Mouse (Mus musculus): Measurements from ENCODE around the gene Ccnd1. TPM values are rescaled to one million over a fixed set of nuclear protein-coding genes. Genes with fewer than 3 reads are reported as not detected.
"Not testable (repeated sequence)": the region's sequence is repeated elsewhere in the genome, so short reads cannot be mapped to it uniquely, and the experiment has no call there.

Ccnd1 gene
- total RNA-seq, 2 experiments from 2014 or later, result 38.3 to 62.8 TPM

DNA sequence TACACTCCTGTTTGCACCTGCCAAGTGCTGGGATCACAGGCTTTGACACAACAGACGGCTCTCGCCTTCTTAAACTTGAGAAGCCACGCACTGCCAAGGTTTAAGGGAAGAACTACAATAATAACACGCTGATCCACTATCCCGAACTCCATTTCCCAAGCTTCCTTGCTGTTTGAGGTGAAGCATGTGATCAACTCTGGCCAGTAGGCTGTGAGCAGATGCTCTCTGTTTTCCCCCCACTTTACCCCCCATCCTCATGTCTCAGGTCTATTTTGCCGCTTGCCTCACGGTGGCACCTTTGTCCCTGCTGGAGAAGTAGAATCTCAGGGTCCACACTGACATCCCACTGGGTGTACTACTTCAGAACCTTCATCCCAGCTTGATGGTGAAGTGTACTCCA, 31.0 kb downstream of the Ccnd1 start:
- no peak for DNase-seq

DNA sequence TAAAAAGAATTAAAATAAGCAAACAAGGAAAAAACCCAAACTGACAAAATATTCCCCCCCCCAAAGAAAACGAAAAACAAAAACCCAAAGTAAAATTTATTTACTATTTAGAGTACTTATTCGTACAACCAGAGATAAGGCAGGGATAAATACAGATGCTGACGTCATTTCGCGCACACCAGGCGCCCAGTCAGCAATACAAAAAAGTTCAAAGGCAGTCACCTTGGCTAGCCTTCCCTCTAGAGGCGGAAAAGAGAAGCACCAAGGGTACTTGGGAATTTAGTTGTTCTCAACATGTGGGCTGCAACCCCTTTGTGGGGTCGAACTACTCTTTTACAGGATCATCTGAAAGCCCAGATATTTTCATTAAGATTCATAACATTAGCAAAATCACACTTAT, 31.9 kb downstream of the Ccnd1 start:
- DNase-seq, result peak in 1 of 2 experiments; percentile 32

DNA sequence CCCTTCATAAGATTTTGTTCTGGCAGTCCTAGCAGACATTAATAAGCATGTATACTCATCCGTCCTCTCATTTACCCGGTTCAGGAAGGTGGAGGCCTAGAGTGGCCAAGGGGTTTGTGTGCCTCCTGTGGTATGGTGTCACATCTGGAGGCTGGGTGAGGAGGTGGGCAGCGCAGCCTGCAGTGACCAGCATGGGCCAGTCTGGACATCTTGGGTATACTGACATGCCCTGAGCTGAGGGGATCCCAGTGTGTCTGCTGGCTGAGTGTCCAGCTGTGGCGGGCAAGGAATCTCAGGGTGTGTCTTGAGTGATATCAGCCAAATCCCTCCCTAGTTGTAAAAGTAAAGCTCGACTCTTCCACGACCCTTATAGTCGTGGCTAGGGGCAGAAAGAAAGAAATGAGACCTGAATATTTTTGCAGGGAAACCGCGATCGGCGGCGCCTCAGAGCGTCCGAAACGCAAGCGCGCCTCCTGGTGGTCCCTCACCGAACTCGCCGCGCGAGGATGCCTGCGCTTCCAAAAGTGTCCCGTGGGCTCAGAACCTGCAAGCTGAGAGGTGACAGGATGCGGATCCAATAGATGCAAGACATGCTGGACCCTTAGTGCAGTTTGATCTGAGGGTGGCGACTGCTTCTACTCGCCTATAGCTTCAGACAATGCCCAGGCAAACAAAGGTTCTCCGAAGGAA, 32.9 kb downstream of the Ccnd1 start:
- peak; percentile 21 to 77 for DNase-seq

DNA sequence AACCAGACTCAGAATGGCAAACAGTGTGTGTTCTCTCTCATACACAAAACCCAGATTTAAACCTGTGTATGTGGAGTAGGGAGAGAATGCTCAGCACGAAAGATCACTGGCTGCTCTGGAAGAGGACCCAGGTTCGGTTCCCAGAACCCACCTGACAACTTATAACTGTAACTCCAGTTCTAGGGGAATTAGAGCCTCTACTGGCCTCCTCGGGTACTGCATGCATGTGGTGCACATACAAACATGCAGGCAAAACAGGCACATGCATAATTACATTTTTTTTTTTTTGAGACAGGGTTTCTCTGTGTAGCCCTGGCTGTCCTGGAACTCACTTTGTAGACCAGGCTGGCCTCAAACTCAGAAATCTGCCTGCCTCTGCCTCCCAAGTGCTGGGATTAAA, 34.2 kb downstream of the Ccnd1 start:
- DNase-seq, result not testable (repeated sequence)

DNA sequence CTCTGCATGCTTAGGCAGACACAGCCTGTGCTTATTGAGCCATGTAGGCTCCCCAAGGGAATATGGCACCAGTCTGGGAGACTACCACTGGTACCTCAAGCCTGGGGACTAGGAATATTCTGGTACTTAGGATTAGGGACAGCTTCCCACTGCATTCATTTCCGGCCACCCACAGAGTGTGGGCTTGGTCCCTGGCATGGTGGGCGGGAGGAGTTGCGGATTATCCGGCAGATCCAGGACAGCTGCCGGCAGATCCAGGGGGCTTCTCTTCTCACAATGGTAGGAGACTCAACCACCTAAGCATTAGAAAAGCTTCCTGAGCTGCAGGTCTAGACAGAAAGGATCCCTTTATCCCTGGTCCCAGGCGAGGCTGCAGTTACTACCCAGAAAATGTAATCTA, 41.2 kb downstream of the Ccnd1 start:
- DNase-seq, result no peak

DNA sequence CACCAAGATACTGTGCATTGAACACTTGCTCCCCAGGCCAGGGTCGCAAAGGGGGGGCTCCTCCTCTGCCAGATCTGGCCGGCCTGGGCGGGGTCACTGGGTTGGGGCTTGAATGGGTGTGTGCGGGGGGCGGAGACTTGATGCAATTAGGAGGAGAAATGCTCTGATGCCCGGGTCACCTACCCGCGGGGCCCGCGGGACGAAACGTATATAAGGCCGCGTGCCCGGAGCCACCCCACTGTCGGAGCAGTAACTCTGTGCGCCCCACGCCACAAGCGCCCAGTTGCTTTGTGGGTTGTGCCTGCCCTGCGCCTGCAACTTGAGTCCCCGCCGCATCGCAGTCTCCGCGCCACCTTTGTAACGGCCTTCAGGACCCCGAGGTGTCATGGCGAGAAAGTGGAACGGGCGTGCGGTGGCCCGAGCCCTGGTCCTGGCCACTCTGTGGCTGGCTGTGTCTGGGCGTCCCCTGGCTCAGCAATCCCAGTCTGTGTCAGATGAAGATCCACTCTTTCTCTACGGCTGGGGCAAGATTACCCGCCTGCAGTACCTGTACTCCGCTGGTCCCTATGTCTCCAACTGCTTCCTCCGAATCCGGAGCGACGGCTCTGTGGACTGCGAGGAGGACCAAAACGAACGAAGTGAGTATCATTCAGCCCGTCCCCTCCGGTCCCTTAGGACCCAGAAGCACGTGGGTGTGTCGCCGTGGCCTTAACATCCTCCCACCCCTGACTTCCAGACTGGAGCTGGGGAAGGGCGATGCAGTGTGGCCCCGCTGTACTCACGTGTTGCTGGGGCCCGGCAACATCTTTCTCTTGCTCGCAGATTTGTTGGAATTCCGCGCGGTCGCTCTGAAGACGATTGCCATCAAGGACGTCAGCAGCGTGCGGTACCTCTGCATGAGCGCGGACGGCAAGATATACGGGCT, 43.2 kb downstream of the Ccnd1 start, which contains the start of gene Fgf15:
Gene Fgf15, plus strand, starts transcription at position 238 of the 925 bp plus-strand sequence.
- DNase-seq, result peak in 1 of 2 experiments; percentile 20

DNA sequence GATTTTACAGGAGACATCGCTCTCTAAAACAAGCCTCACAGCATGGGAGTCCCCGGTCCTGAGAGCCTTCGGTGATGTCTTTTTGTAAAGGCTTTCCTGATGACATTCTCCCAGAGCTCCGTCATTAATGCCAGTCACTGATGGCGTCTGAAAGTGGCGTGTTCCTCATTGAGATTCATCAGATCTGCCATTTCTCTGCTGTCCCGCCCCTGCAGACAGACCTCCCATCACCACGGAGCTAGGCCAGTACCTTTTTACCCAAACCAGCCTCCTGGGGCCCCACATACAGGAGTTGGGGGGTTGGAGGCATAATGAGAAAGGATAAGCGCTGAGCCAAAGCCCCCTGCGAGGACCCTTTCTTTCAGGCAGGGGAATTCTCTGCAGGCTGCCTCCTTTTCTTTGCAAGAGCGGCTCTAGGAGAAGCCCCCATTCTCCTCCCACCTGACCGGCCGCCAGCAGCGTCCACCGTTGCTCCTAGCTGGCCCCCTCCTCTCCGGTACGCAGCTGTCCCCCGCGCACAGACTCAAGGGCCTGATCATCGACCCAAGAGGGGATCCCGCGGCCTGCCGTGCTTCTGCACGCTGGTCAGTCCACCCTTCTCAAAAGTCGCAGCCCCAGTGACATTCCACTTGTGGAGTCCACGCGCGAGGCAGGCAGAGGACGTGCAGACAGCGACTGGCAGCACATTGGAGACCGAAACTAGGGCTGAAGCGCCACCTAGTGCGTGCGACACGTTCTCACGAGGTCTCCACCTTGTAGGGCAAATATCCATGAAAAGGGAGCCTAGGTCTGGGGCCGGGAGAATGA, 44.2 kb downstream of the Ccnd1 start:
- DNase-seq, result peak; percentile 65 to 85

DNA sequence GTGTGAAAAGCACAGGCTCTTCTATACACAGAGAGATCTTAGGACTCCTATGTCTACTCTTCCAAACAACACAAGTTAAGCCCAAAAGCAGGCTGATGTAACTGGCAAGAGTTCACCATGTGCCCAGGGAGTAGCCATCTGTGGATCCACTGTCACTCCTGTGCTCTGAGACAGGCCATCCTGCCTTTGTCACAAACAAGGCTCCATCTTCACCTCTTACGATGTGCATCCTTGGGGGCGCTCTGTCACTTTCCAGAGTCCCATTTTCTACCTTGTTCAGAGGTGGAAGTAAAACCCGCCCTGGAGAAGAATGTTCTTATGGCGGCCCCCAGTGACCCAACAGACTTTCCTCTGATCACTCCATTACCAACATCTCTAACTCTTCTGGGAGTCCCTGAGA, 45.0 kb downstream of the Ccnd1 start:
- DNase-seq, result no peak

DNA sequence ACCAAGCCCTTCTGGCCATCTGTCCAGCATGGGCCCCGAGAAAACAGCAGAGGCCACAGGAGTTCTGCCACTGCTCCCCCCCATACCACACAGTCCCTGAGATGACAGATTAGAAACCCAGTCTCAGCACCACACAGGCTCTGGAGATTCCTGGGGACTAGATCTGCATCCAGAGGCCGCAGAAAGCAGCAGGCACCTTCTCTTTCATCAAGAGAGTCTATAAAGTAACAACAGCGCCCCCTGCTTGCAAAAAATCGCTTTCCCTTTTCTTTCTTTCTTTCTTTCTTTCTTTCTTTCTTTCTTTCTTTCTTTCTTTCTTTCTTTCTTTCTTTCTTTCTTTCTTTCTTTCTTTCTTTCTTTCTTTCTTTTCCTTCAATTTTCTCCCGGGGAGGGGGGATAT, 45.5 kb downstream of the Ccnd1 start:
- DNase-seq, result peak in 1 of 2 experiments; percentile 60

DNA sequence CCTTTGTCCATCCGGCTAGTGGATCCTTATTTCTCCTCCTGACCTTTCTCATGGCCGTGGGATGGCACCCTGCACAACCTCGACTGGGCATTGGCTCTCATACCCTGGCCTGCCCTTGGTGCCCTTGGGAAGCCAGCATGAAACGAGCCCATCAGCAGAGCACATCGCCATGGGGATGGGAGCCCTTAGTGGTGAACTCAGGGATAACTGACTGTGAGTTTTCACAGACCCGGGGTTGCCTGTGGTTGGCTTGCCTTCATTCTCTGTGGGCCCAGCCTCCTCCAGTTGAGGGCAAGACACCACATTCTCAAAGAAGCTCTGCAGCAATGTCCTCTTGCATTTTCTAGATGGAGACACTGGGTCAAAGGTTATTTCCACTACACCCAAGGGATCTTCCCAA, 47.4 kb downstream of the Ccnd1 start:
- no peak for DNase-seq

DNA sequence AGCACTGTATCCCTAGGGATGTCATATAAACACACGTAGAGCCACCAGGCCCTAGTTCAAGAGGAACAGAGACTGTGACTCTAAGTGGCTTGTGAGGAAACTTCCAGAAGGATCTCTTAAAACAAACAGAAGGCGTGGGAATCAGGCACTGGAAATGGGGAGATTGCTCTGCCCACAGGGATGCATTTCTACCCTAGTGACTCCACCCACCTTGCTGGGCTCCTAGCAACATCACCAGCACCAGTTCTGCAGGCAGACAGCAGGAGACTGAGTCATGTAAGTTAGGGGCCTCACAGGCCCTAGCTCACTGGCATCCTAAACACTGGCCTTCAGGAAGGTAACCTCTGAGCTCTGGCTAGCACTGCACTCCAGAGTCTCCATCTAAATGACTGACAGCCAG, 47.9 kb downstream of the Ccnd1 start:
- DNase-seq, result no peak

DNA sequence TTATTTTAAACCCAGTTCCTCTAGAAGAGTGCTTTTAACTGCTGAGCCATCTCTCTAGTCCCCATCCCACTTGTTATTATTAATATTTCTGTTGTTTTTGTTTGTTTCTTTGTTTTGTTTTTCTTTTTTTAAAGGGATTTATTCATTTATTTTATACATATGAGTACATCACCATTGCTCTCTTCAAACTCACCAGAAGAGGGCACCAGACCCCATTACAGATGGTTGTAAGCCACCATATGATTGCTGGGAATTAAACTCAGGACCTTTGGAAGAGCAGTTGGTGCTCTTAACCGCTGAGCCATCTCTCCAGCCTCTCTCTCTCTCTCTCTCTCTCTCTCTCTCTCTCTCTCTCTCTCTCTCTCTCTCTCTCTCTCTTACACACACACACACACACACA, 49.1 kb downstream of the Ccnd1 start:
- DNase-seq, result not testable (repeated sequence)

DNA sequence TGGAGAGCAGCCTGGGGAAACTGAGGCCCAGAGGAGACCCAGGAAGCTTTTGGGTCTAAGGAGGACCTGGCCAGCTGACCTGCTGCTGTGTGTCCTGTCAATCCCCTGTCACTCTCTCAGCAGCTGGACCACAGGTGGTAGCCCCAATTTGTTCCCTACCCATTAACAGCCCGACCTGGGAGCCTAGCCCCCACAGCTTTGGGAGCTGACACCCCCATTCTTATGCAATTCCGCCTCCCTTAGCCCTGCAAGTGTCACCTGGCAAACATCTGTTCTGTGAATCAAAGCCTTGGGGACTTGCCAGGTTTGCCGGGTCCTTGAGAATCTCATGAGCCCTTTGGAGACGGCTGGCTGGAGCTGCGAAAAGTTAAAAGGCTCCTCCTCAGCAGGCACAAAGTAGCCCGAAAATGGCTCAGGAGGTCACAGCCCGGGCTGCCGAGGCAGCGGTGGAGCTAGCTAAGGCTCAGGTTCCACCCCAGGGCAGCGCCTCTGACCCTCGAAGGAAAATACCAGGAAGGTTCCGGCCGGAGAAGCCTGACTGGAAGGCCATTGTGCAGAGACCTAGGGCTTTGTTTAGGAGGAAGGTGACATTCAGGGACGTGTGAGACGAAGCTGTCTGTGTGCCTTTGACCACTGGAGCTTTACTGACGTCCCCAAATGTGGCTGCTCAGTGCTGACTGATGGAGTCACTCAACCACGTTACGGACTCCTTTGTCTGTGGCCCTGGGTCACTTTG, 51.0 kb downstream of the Ccnd1 start:
- no peak for DNase-seq

DNA sequence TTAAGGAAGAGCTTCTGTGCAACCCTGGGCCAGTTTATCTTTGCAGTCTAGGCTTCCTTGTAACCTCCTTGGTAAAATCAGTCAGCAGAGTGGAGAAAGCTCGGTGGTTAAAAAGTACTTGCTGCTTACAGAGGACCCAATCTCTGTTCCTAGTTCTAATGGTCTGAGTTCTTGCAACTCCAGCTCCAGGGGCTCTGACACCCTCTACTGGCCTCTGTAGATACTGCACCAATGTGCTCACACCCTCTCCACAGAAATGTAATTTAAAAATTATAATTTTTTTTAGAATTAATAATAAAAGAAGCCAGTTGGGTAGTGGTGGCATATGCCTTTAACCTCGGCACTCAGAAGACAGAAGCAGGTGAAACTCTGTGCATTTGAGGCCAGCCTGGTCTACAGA, 52.1 kb downstream of the Ccnd1 start:
- no peak for DNase-seq

DNA sequence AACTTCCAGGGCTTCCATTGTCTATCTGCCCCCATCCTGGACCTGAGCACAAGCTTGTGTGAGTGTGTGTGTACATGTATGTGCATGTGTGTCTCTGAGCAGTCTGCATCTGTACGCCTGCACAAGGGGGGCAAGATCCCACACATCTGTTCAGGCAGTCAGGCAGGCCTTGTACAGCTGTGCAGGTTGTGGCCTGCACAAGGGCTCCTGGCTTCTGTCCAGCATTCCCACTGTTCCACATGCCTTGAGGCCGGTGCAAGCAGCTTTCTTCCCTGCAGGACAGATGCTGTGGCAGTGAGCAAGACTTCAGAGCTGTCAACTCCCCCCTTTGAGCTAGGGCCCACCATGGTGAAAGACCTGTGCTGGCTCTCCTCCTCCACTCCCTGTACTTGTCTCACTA, 56.6 kb downstream of the Ccnd1 start:
- no peak for DNase-seq

Other genes starting within 250 kb of the Ccnd1 start
- 10 to 100 TPM; 10.3 to 13.0 TPM for gene Ano1, start 188.0 kb downstream of the Ccnd1 start, total RNA-seq (2021)
- gene Fgf3, start 101.8 kb downstream of the Ccnd1 start, total RNA-seq (2021), result not detected
- not detected for gene Fgf4, start 92.6 kb downstream of the Ccnd1 start, total RNA-seq (2021)
- gene Fgf15, start 43.4 kb downstream of the Ccnd1 start, total RNA-seq (2021), result not detected
- 10 to 100 TPM; 18.1 to 18.3 TPM for gene LTO1, start 24.8 kb downstream of the Ccnd1 start, total RNA-seq (2021)